Mouse (Mus musculus): ENCODE measurements around the gene Cped1.

DNA sequence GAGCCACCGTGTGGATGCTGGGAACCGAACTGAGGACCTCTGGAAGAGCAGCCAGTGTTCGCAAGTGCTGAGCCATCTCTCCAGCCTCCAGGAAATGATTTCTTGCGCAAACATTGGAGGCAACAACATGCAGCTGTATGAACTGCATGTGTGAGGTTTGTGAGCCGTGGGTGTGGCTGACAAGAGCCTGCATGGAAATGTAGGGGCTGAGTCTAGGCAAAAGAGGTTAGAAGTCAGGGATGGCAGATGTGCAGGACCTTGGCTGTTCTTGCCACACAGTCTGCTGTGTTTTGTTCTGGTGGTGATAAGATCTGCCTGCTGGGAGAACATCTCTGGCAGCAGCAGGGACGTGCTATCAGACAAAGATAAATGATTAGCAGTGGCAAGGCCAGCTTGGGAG, 49.7 kb downstream of the Cped1 start:
- no peak for TF ChIP-seq POLR2A (IDR thresholded peaks at IDR 0.05; ENCODE audit: extremely low read depth, insufficient read depth, low read length)
- no peak for TF ChIP-seq CTCF (IDR thresholded peaks at IDR 0.05; ENCODE audit: extremely low read depth, insufficient read depth, low read length)
